16 mouse cellular contexts compared by ENCODE assay signal in genomic region chr15:79669195-79669594, GRCm38 (mm10). TPM values are rescaled to one million over a fixed set of nuclear protein-coding genes. Genes with fewer than 3 reads are reported as not detected.
A peak's percentile ranks its signal among the peaks of the same experiment; 100 is the strongest.
DNase-seq lines count a peak whose midpoint lies in the region; ATAC-seq and TF ChIP-seq lines count a peak whose summit lies in the region.
"Had no signal": no experiment of that assay in that cellular context is flagged by ENCODE, and none has a peak within 500 bp of the region (broad histone marks: within the 10 kb centered on the region; RNA-seq: fewer than 3 reads in every experiment).

No protein-coding gene starts in this region.

- no peak overlapping the region for H3K9ac ChIP-seq in heart, adult 2 months (ENCODE audit: low read depth, low read length)
- no peak overlapping the region for H3K9ac ChIP-seq in lung, embryonic 14.5 days
- H3K9ac ChIP-seq in hindbrain, embryonic 13.5 days: no peak overlapping the region
- H3K9ac ChIP-seq: forebrain, embryonic 12.5 days; hindbrain, embryonic 15.5 days had no signal

- WGBS in heart, adult 2 months: 53% methylated on average over 10 of the region's 10 CpGs
- 59% methylated on average over 10 of the region's 10 CpGs for WGBS in lung, embryonic 14.5 days
- 77% methylated on average over 10 of the region's 10 CpGs for WGBS in hindbrain, embryonic 13.5 days

- H3K79me2 ChIP-seq in heart, adult 2 months (replicated peaks; ENCODE audit: control insufficient read depth, insufficient read depth, low read length): 0 out of 2 replicates have a peak, but pooled peaks cover 2% of the 10 kb centered on the region

- H3K4me1 ChIP-seq in heart, adult 2 months (ENCODE audit: control insufficient read depth, insufficient read depth, low read length): peaks cover 2% of the 10 kb centered on the region; the same call in 1 of the 2 replicates
- 0 out of 2 replicates have a peak, but pooled peaks cover 3% of the 10 kb centered on the region for H3K4me1 ChIP-seq in lung, embryonic 14.5 days (ENCODE audit: insufficient read depth)
- H3K4me1 ChIP-seq in hindbrain, embryonic 13.5 days (replicated peaks): peaks cover 7% of the 10 kb centered on the region

- TF ChIP-seq CTCF in heart, adult 2 months (IDR thresholded peaks at IDR 0.05): peak; percentile 33
- TF ChIP-seq CTCF in lung, embryonic 14.5 days (IDR thresholded peaks at IDR 0.05; ENCODE audit: low read depth): peak; percentile 43

- H3K27ac ChIP-seq in heart, adult 2 months: no peak overlapping the region
- H3K27ac ChIP-seq in lung, embryonic 14.5 days (ENCODE audit: low read depth): no peak overlapping the region
- no peak overlapping the region for H3K27ac ChIP-seq in hindbrain, embryonic 13.5 days
- H3K27ac ChIP-seq: forebrain, embryonic 12.5 days; hindbrain, embryonic 15.5 days had no signal

- no peak overlapping the region for H3K4me2 ChIP-seq in lung, embryonic 14.5 days
- H3K4me2 ChIP-seq in hindbrain, embryonic 13.5 days: no peak overlapping the region
- H3K4me2 ChIP-seq: forebrain, embryonic 12.5 days; hindbrain, embryonic 15.5 days had no signal

- DNase-seq in heart, adult 2 months: no peak
- DNase-seq in heart, postnatal 14 days: no peak
- DNase-seq in kidney, postnatal 4 days: peak; percentile 37 to 54
- DNase-seq in kidney, adult 9 months: no peak
- peak; percentile 43 for DNase-seq in ES-CJ7 (ENCODE audit: low read depth, low spot score)
- peak; percentile 53 for DNase-seq in lung, embryonic 14.5 days
- no peak for DNase-seq in embryo, embryonic 9.5 days (ENCODE audit: extremely low spot score)
- DNase-seq: gastrocnemius, postnatal 10 days; left cerebral cortex, postnatal 4 days; retina, postnatal 1 day; thymus, postnatal 14 days had no signal

- no peaks in the 10 kb centered on the region for H3K36me3 ChIP-seq in heart, adult 2 months (ENCODE audit: control insufficient read depth, insufficient read depth, low read length)
- peaks cover 42% of the 10 kb centered on the region for H3K36me3 ChIP-seq in lung, embryonic 14.5 days (ENCODE audit: insufficient read depth)
- H3K36me3 ChIP-seq in hindbrain, embryonic 13.5 days: peaks cover 53% of the 10 kb centered on the region

- no peak overlapping the region for H3K4me3 ChIP-seq in heart, adult 2 months
- no peak overlapping the region for H3K4me3 ChIP-seq in lung, embryonic 14.5 days (ENCODE audit: low read depth, low read length)
- no peak overlapping the region for H3K4me3 ChIP-seq in hindbrain, embryonic 13.5 days
- H3K4me3 ChIP-seq: forebrain, embryonic 12.5 days; hindbrain, embryonic 15.5 days; megakaryocyte, embryonic 14.5 days had no signal

- H3K27me3 ChIP-seq in heart, adult 2 months (ENCODE audit: control insufficient read depth, insufficient read depth, low read length): no peaks in the 10 kb centered on the region
- no peaks in the 10 kb centered on the region for H3K27me3 ChIP-seq in lung, embryonic 14.5 days (ENCODE audit: insufficient read depth, low read length)
- H3K27me3 ChIP-seq in hindbrain, embryonic 13.5 days: no peaks in the 10 kb centered on the region
- H3K27me3 ChIP-seq: forebrain, embryonic 12.5 days; hindbrain, embryonic 15.5 days; megakaryocyte, embryonic 14.5 days had no signal

- intact Hi-C loops in heart, adult 2 months (cut with DNase I): no loop called here
- intact Hi-C loops in heart, postnatal 14 days (cut with DNase I): loop anchor here (5.0 kb wide), 1 partner anchor 437 kb away; no protein-coding TSS in a partner anchor

- no peak for ATAC-seq in lung, embryonic 14.5 days (ENCODE audit: insufficient read depth)
- ATAC-seq in hindbrain, embryonic 13.5 days (ENCODE audit: low FRiP score): no peak
- ATAC-seq: CD4-positive, CD25-positive, alpha-beta regulatory T cell, adult 4 months had no signal

- no peak for TF ChIP-seq POLR2A in heart, adult 2 months (IDR thresholded peaks at IDR 0.05; ENCODE audit: insufficient read depth, low read depth, low read length)

- no peak for TF ChIP-seq EP300 in heart, adult 2 months (IDR thresholded peaks at IDR 0.05; ENCODE audit: insufficient read depth, low read depth, low read length)

- H3K9me3 ChIP-seq in lung, embryonic 14.5 days (ENCODE audit: low read depth, low read length): no peaks in the 10 kb centered on the region
- no peaks in the 10 kb centered on the region for H3K9me3 ChIP-seq in hindbrain, embryonic 13.5 days
- H3K9me3 ChIP-seq: forebrain, embryonic 12.5 days; hindbrain, embryonic 15.5 days; megakaryocyte, embryonic 14.5 days had no signal

RNA-seq across cellular contexts. Expression of gene Tomm22, which starts 1.5 kb away (rescaled TPM):
- total RNA-seq in heart, adult 2 months (2021): 100 to 1,000 TPM in 1 of 2 experiments, 10 to 100 TPM in 1; 99.8 to 109 TPM
- polyA plus RNA-seq in heart, adult 2 months (2012; rRNA removed): 57.8 and 112 TPM in 2 replicates
- 100 to 1,000 TPM; 109 to 139 TPM for total RNA-seq in heart, postnatal 14 days (2021)
- polyA plus RNA-seq in lung, embryonic 14.5 days (2014; fragmentation: Nextera tagmentation; extraction: Ambion mirVana): 244 and 245 TPM in 2 replicates
- polyA plus RNA-seq in hindbrain, embryonic 13.5 days (2015; fragmentation: Nextera tagmentation; extraction: Ambion mirVana): 246 and 253 TPM in 2 replicates

RNA-seq across cellular contexts. Expression of gene Cby1, which starts 10.2 kb away (rescaled TPM):
- total RNA-seq in heart, adult 2 months (2021): 10 to 100 TPM; 18.6 to 19.3 TPM
- polyA plus RNA-seq in heart, adult 2 months (2012; rRNA removed): 10.1 and 13.8 TPM in 2 replicates
- 10 to 100 TPM; 24.7 to 24.9 TPM for total RNA-seq in heart, postnatal 14 days (2021)
- polyA plus RNA-seq in lung, embryonic 14.5 days (2014; fragmentation: Nextera tagmentation; extraction: Ambion mirVana): 51.2 and 52.8 TPM in 2 replicates
- 84.2 and 85.8 TPM in 2 replicates for polyA plus RNA-seq in hindbrain, embryonic 13.5 days (2015; fragmentation: Nextera tagmentation; extraction: Ambion mirVana)

RNA-seq across cellular contexts. Expression of gene Fam227a, which starts 10.4 kb away (rescaled TPM):
- total RNA-seq in heart, adult 2 months (2021): under 1 TPM; 0.75 to 0.84 TPM
- polyA plus RNA-seq in heart, adult 2 months (2012; rRNA removed): 1.2 and 1.4 TPM in 2 replicates
- total RNA-seq in heart, postnatal 14 days (2021): 1 to 10 TPM; 1.4 to 2.1 TPM
- polyA plus RNA-seq in lung, embryonic 14.5 days (2014; fragmentation: Nextera tagmentation; extraction: Ambion mirVana): 1.4 and 1.5 TPM in 2 replicates
- polyA plus RNA-seq in hindbrain, embryonic 13.5 days (2015; fragmentation: Nextera tagmentation; extraction: Ambion mirVana): 5.4 and 5.6 TPM in 2 replicates

RNA-seq across cellular contexts. Expression of gene Josd1, which starts 18.5 kb away (rescaled TPM):
- total RNA-seq in heart, adult 2 months (2021): 10 to 100 TPM; 22.1 to 24.9 TPM
- 16.1 and 25.6 TPM in 2 replicates for polyA plus RNA-seq in heart, adult 2 months (2012; rRNA removed)
- 10 to 100 TPM; 28.1 to 30.9 TPM for total RNA-seq in heart, postnatal 14 days (2021)
- polyA plus RNA-seq in lung, embryonic 14.5 days (2014; fragmentation: Nextera tagmentation; extraction: Ambion mirVana): 15.0 and 15.2 TPM in 2 replicates
- 19.1 and 20.2 TPM in 2 replicates for polyA plus RNA-seq in hindbrain, embryonic 13.5 days (2015; fragmentation: Nextera tagmentation; extraction: Ambion mirVana)

RNA-seq across cellular contexts. Expression of gene Gtpbp1, which starts 21.4 kb away (rescaled TPM):
- 10 to 100 TPM; 26.9 to 30.1 TPM for total RNA-seq in heart, adult 2 months (2021)
- 27.0 and 30.5 TPM in 2 replicates for polyA plus RNA-seq in heart, adult 2 months (2012; rRNA removed)
- 10 to 100 TPM; 30.3 to 33.2 TPM for total RNA-seq in heart, postnatal 14 days (2021)
- 35.5 and 37.9 TPM in 2 replicates for polyA plus RNA-seq in lung, embryonic 14.5 days (2014; fragmentation: Nextera tagmentation; extraction: Ambion mirVana)
- polyA plus RNA-seq in hindbrain, embryonic 13.5 days (2015; fragmentation: Nextera tagmentation; extraction: Ambion mirVana): 44.8 and 45.2 TPM in 2 replicates

Comparison
In these comparisons a context has a peak if more than half of its experiments do, and no peak if none do; other contexts are left out.
1. DNase-seq: peak in kidney, postnatal 4 days (2 of 2), ES-CJ7 (single experiment) and lung, embryonic 14.5 days (single experiment); none in heart, adult 2 months (0 of 2), heart, postnatal 14 days (0 of 2), kidney, adult 9 months (single experiment) and embryo, embryonic 9.5 days (single experiment).